Mouse (Mus musculus) small intestine, adult 2 months (tissue): ENCODE measurements around the gene Snx33. TPM values are rescaled to one million over a fixed set of nuclear protein-coding genes. Genes with fewer than 3 reads are reported as not detected.
A peak's percentile ranks its signal among the peaks of the same experiment; 100 is the strongest.

Experiments
- H3K27ac ChIP-seq: fragments of 200-500 bp; 2 replicates; pipeline ENCODE4 v1.5.1; 2012; ENCODE audit warnings: low read depth, low read length, control low read depth, inconsistent platforms; ENCODE audit not compliant: insufficient read depth
- H3K27me3 ChIP-seq: fragments of 200-500 bp; 2 replicates; pipeline ENCODE4 v1.6.1; 2012; ENCODE audit warnings: mild to moderate bottlenecking, moderate library complexity, low read length, inconsistent platforms; ENCODE audit not compliant: control insufficient read depth, insufficient read depth
- H3K36me3 ChIP-seq: fragments of 200-500 bp; 2 replicates; pipeline ENCODE4 v1.6.1; 2012; ENCODE audit warnings: mild to moderate bottlenecking, low read length, control low read depth, inconsistent platforms; ENCODE audit not compliant: control insufficient read depth, insufficient read depth
- H3K4me1 ChIP-seq: fragments of 200-500 bp; 2 replicates; pipeline ENCODE4 v1.6.1; 2012; ENCODE audit warnings: low read length, inconsistent platforms, mixed read lengths; ENCODE audit not compliant: control insufficient read depth, insufficient read depth, insufficient read length
- H3K4me3 ChIP-seq: fragments of 200-500 bp; 2 replicates; pipeline ENCODE4 v1.5.1; 2012; ENCODE audit warnings: low read depth, mild to moderate bottlenecking, control low read depth, inconsistent platforms, low read length, moderate library complexity
- CTCF ChIP-seq: fragments of 200-500 bp; IDR thresholded peaks from 2 replicates; pipeline ENCODE4 v1.5.1; 2012; ENCODE audit warnings: low read depth, mild to moderate bottlenecking, control low read depth, inconsistent platforms, low read length, moderate library complexity, mixed read lengths; ENCODE audit not compliant: insufficient replicate concordance, insufficient read length; ENCODE audit errors: extremely low read depth
- POLR2A ChIP-seq: fragments of 200-500 bp; IDR thresholded peaks from 2 replicates; pipeline ENCODE4 v1.6.1; 2012; ENCODE audit warnings: low read depth, mild to moderate bottlenecking, control low read depth, inconsistent platforms, low read length, moderate library complexity
- WGBS: fragments of 180-500 bp; shearing (Covaris S2); methylation state at CpG from one replicate; pipeline ENCODE4 v1.1.7; 2018; 5-methylcytosine and 5-hydroxymethylcytosine counted together
- polyA plus RNA-seq: library from polyadenylated mRNA; depleted of rRNA; stranded (reverse); fragments of >200 nt; gene quantifications from 2 replicates; pipeline ENCODE4 v1.2.3, GENCODE M21; 2012

Gene Snx33
- polyA plus RNA-seq, 1 experiment, result 3.8 TPM

- no peaks in the 10 kb centered on the region for H3K36me3 ChIP-seq
- 10% methylated on average over 14 of the region's 14 CpGs for WGBS
- peaks cover 3% of the 10 kb centered on the region; the same call in 1 of the 2 replicates for H3K4me1 ChIP-seq
- H3K27me3 ChIP-seq, result no peaks in the 10 kb centered on the region
- no peak overlapping the region for H3K27ac ChIP-seq
- TF ChIP-seq CTCF (peak; percentile 80; the same call in 1 of the 2 replicates), POLR2A (no peak)
- 0 out of 2 replicates have a peak overlapping the region, but pooled peaks have one; percentile 18 for H3K4me3 ChIP-seq
These were observed 38.4 kb downstream of the Snx33 start for GRCm38 (mm10) chr9:56889817-56890216.

GRCm38 (mm10) chr9:56887581-56887980 lies 40.6 kb downstream of the Snx33 start:
- Histone ChIP-seq H3K4me1 (peaks cover 5% of the 10 kb centered on the region), H3K27me3 (no peaks in the 10 kb centered on the region), H3K4me3 (no peak overlapping the region), H3K27ac (no peak overlapping the region), H3K36me3 (no peaks in the 10 kb centered on the region)
- WGBS, result 89% methylated on average over 16 of the region's 16 CpGs
- no peak for TF ChIP-seq CTCF

DNA sequence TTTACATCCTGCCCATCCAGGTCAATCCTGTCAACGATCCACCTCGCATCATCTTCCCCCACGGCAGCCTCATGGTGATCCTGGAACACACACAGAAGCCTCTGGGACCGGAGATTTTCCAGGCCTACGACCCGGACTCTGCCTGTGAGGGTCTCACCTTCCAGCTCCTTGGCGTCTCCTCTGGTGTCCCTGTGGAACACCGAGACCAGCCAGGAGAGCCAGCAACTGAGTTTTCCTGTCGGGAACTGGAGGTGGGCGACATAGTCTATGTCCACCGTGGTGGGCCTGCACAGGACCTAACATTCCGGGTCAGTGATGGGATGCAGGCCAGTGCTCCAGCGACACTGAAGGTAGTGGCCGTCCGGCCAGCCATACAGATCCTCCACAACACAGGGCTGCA lies 41.6 kb downstream of the Snx33 start:
- no peak for TF ChIP-seq CTCF
- no peak for TF ChIP-seq POLR2A
- H3K27ac ChIP-seq, result no peak overlapping the region
- H3K27me3 ChIP-seq, result no peaks in the 10 kb centered on the region
- WGBS, result 89% methylated on average over 15 of the region's 15 CpGs
- peaks cover 5% of the 10 kb centered on the region for H3K4me1 ChIP-seq
- H3K4me3 ChIP-seq, result no peak overlapping the region
- no peaks in the 10 kb centered on the region for H3K36me3 ChIP-seq

DNA sequence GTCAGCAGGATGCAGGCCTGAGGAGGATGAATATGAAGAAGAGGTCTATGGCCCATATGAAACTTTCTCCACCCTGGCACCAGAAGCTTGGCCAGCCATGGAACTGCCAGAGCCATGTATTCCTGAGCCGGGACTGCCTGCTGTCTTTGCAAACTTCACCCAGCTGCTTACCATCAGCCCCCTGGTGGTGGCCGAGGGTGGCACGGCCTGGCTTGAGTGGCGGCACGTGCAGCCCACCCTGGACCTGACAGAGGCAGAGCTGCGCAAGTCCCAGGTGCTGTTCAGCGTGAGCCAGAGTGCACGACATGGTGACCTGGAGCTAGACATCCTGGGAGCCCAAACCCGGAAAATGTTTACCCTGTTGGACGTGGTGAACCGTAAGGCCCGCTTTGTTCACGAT lies 42.1 kb downstream of the Snx33 start:
- H3K27me3 ChIP-seq, result no peaks in the 10 kb centered on the region
- H3K36me3 ChIP-seq, result no peaks in the 10 kb centered on the region
- no peak overlapping the region for H3K27ac ChIP-seq
- TF ChIP-seq POLR2A (no peak), CTCF (peak; percentile 7; the same call in 1 of the 2 replicates)
- 52% methylated on average over 13 of the region's 13 CpGs for WGBS
- no peak overlapping the region for H3K4me3 ChIP-seq
- peaks cover 5% of the 10 kb centered on the region for H3K4me1 ChIP-seq

GRCm38 (mm10) chr9:56884328-56884727 lies 43.8 kb downstream of the Snx33 start:
- no peaks in the 10 kb centered on the region for H3K27me3 ChIP-seq
- no peak for TF ChIP-seq CTCF
- TF ChIP-seq POLR2A, result no peak
- peaks cover 2% of the 10 kb centered on the region for H3K4me1 ChIP-seq
- H3K36me3 ChIP-seq, result no peaks in the 10 kb centered on the region
- H3K27ac ChIP-seq, result no peak overlapping the region
- WGBS, result 88% methylated on average over 4 of the region's 4 CpGs
- H3K4me3 ChIP-seq, result no peak overlapping the region

DNA sequence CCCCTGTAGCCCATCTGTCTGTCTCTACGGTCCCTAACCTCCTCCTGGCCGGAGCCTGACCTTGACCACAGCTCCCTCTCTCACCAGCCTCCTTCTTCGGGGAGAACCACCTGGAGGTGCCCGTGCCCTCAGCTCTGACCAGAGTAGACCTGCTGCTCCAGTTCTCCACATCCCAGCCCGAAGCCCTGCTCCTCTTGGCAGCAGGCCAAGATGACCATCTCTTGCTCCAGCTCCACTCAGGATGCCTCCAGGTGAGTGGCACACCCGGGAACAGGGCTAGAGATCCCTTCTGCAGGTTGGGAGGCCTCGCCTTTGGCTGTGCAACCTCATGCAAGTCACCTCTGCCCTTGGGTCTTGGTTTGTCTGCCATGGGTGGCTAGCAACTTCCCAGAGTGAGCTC lies 44.7 kb downstream of the Snx33 start:
- H3K27me3 ChIP-seq, result no peaks in the 10 kb centered on the region
- no peak for TF ChIP-seq CTCF
- no peak for TF ChIP-seq POLR2A
- no peaks in the 10 kb centered on the region for H3K36me3 ChIP-seq
- 50% methylated on average over 7 of the region's 7 CpGs for WGBS
- no peak overlapping the region for H3K4me3 ChIP-seq
- H3K4me1 ChIP-seq, result peaks cover 2% of the 10 kb centered on the region
- no peak overlapping the region for H3K27ac ChIP-seq

DNA sequence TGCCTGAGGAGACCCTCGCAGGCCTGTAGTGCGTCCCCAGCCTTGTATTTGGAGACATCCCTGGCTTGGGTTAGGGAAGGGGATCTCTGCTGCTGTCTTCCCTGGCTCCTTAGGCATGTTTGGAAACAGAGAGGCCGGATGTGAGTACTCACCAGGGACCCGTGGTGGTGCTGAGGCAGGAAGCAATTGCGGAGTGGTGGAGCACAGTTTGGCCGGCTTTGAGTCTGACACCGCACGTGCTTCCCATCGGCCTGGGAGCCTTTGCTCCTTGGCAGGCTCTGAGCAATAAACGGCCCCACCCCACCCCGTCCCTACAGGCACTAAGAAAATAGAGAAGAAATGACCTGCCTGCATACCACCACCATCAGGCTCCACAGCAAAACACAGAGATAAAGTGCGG lies 45.4 kb downstream of the Snx33 start:
- Histone ChIP-seq H3K36me3 (no peaks in the 10 kb centered on the region), H3K27me3 (no peaks in the 10 kb centered on the region), H3K4me3 (no peak overlapping the region), H3K4me1 (peaks cover 2% of the 10 kb centered on the region), H3K27ac (no peak overlapping the region)
- no peak for TF ChIP-seq POLR2A
- no peak for TF ChIP-seq CTCF
- WGBS, result 27% methylated on average over 12 of the region's 12 CpGs

- whole genome bisulfite sequencing, result 76% methylated on average over 4 of the region's 4 CpGs
- no peaks in the 10 kb centered on the region for H3K27me3 ChIP-seq
- no peak overlapping the region for H3K4me3 ChIP-seq
- H3K4me1 ChIP-seq, result peaks cover 2% of the 10 kb centered on the region
- H3K36me3 ChIP-seq, result no peaks in the 10 kb centered on the region
- TF ChIP-seq CTCF (no peak), POLR2A (no peak)
- no peak overlapping the region for H3K27ac ChIP-seq
These were observed 45.9 kb downstream of the Snx33 start for GRCm38 (mm10) chr9:56882283-56882682.
